Mouse (Mus musculus) hindbrain, embryonic 15.5 days (tissue): ENCODE data around the gene Camk2d. TPM values are rescaled to one million over a fixed set of nuclear protein-coding genes. Genes with fewer than 3 reads are reported as not detected.

Source experiments
- ATAC-seq: fragments of 200-750 bp; cut with Nextera tagmentation; 2 replicates; pipeline ENCODE4 v1.8.0; 2017; ENCODE audit warnings: low read depth, moderate number of reproducible peaks, moderate TSS enrichment; ENCODE audit not compliant: low FRiP score
- H3K27ac ChIP-seq: fragments of 300-500 bp; sonication (generic); replicated peaks from 2 replicates; pipeline ENCODE4 v1.5.1; 2015; ENCODE audit warnings: mild to moderate bottlenecking, inconsistent platforms
- H3K27me3 ChIP-seq: fragments of 300-500 bp; sonication (generic); 2 replicates; pipeline ENCODE4 v1.6.1; 2015; ENCODE audit warnings: control low read depth, inconsistent platforms
- H3K36me3 ChIP-seq: fragments of 300-500 bp; sonication (generic); 2 replicates; pipeline ENCODE4 v1.6.1; 2015; ENCODE audit warnings: control low read depth, inconsistent platforms
- H3K4me1 ChIP-seq: fragments of 300-500 bp; sonication (generic); replicated peaks from 2 replicates; pipeline ENCODE4 v1.6.1; 2015; ENCODE audit warnings: control low read depth, inconsistent platforms
- H3K4me2 ChIP-seq: fragments of 300-500 bp; sonication (generic); 2 replicates; pipeline ENCODE4 v1.6.1; 2015; ENCODE audit warnings: moderate library complexity, mild to moderate bottlenecking, inconsistent platforms
- H3K4me3 ChIP-seq: fragments of 300-500 bp; sonication (generic); 2 replicates; pipeline ENCODE4 v1.5.1; 2015; ENCODE audit warnings: mild to moderate bottlenecking, inconsistent platforms
- H3K9ac ChIP-seq: fragments of 300-500 bp; sonication (generic); 2 replicates; pipeline ENCODE4 v1.6.1; 2015; ENCODE audit warnings: inconsistent platforms
- H3K9me3 ChIP-seq: fragments of 300-500 bp; sonication (generic); 2 replicates; pipeline ENCODE4 v1.6.1; 2016; ENCODE audit warnings: control low read depth, inconsistent platforms
- WGBS: fragments of 180-500 bp; shearing (Covaris S2); methylation state at CpG from one replicate; pipeline ENCODE4 v1.1.7; 2015; 5-methylcytosine and 5-hydroxymethylcytosine counted together
- polyA plus RNA-seq: library from polyadenylated mRNA; unstranded; fragments of >200 nt; fragmentation: Nextera tagmentation; extraction: Ambion mirVana; gene quantifications from 2 replicates; pipeline ENCODE4 v1.2.1, GENCODE M21; 2015

Camk2d gene
- polyA plus RNA-seq, 1 experiment from 2014 or later, result 85.4 TPM

GRCm38 (mm10) chr3:126597596-126598328, 1.7 kb downstream of the Camk2d start:
- Histone ChIP-seq H3K9me3 (no peaks in the 10 kb centered on the region), H3K4me1 (peaks cover 22% of the 10 kb centered on the region; the same call in 1 of the 2 replicates), H3K27ac (peak overlapping the region; percentile 98), H3K36me3 (0 out of 2 replicates have a peak, but pooled peaks cover 4% of the 10 kb centered on the region), H3K4me2 (peak overlapping the region; percentile 92), H3K4me3 (peak overlapping the region; percentile 73), H3K9ac (peak overlapping the region; percentile 85), H3K27me3 (no peaks in the 10 kb centered on the region)
- WGBS, result under 1% methylated on average over 29 of the region's 29 CpGs
- peak; percentile 9 for ATAC-seq

- WGBS, result 6% methylated on average over 5 of the region's 5 CpGs
- Histone ChIP-seq H3K9ac (peak overlapping the region; percentile 85), H3K27me3 (no peaks in the 10 kb centered on the region), H3K4me3 (peak overlapping the region; percentile 73), H3K36me3 (0 out of 2 replicates have a peak, but pooled peaks cover 4% of the 10 kb centered on the region), H3K9me3 (no peaks in the 10 kb centered on the region), H3K27ac (peak overlapping the region; percentile 98), H3K4me1 (peaks cover 22% of the 10 kb centered on the region; the same call in 1 of the 2 replicates), H3K4me2 (peak overlapping the region; percentile 92)
- ATAC-seq, result no peak
These were observed 2.2 kb downstream of the Camk2d start for GRCm38 (mm10) chr3:126598329-126598676.

GRCm38 (mm10) chr3:126598881-126599280, 2.8 kb downstream of the Camk2d start:
- H3K27ac ChIP-seq, result peak overlapping the region; percentile 98; the same call in 1 of the 2 replicates
- H3K4me1 ChIP-seq, result peaks cover 22% of the 10 kb centered on the region; the same call in 1 of the 2 replicates
- H3K9me3 ChIP-seq, result no peaks in the 10 kb centered on the region
- H3K4me2 ChIP-seq, result peak overlapping the region; percentile 92
- WGBS, result 40% methylated on average over 3 of the region's 3 CpGs
- H3K36me3 ChIP-seq, result 0 out of 2 replicates have a peak, but pooled peaks cover 4% of the 10 kb centered on the region
- ATAC-seq, result no peak
- peak overlapping the region; percentile 73 for H3K4me3 ChIP-seq
- H3K9ac ChIP-seq, result peak overlapping the region; percentile 85
- H3K27me3 ChIP-seq, result no peaks in the 10 kb centered on the region

- WGBS, result 78% methylated on average over 2 of the region's 2 CpGs
- no peaks in the 10 kb centered on the region for H3K27me3 ChIP-seq
These were observed 3.2 kb downstream of the Camk2d start for GRCm38 (mm10) chr3:126599335-126599734.

GRCm38 (mm10) chr3:126599936-126600335, 3.8 kb downstream of the Camk2d start:
- peak overlapping the region; percentile 73 for H3K4me3 ChIP-seq
- peak overlapping the region; percentile 92 for H3K4me2 ChIP-seq
- H3K27ac ChIP-seq, result no peak overlapping the region
- 43% methylated on average over 10 of the region's 10 CpGs for WGBS
- ATAC-seq, result no peak
- peaks cover 22% of the 10 kb centered on the region; the same call in 1 of the 2 replicates for H3K4me1 ChIP-seq
- no peaks in the 10 kb centered on the region for H3K27me3 ChIP-seq
- 0 out of 2 replicates have a peak, but pooled peaks cover 4% of the 10 kb centered on the region for H3K36me3 ChIP-seq
- no peaks in the 10 kb centered on the region for H3K9me3 ChIP-seq
- H3K9ac ChIP-seq, result no peak overlapping the region

More at GRCm38 (mm10) chr3:126599335-126599734, 3.2 kb downstream of the Camk2d start:
- ATAC-seq, result no peak
- H3K36me3 ChIP-seq, result 0 out of 2 replicates have a peak, but pooled peaks cover 4% of the 10 kb centered on the region
- no peak overlapping the region for H3K27ac ChIP-seq
- H3K9ac ChIP-seq, result no peak overlapping the region
- no peaks in the 10 kb centered on the region for H3K9me3 ChIP-seq
- H3K4me1 ChIP-seq, result peaks cover 22% of the 10 kb centered on the region; the same call in 1 of the 2 replicates
- H3K4me2 ChIP-seq, result peak overlapping the region; percentile 92
- peak overlapping the region; percentile 73 for H3K4me3 ChIP-seq

- Histone ChIP-seq H3K9me3 (no peaks in the 10 kb centered on the region), H3K36me3 (0 out of 2 replicates have a peak, but pooled peaks cover 4% of the 10 kb centered on the region), H3K27ac (no peak overlapping the region), H3K4me2 (no peak overlapping the region), H3K4me3 (no peak overlapping the region), H3K27me3 (no peaks in the 10 kb centered on the region), H3K9ac (no peak overlapping the region), H3K4me1 (peaks cover 22% of the 10 kb centered on the region; the same call in 1 of the 2 replicates)
- WGBS, result 71% methylated on average over 11 of the region's 11 CpGs
- ATAC-seq, result no peak
These were observed 6.7 kb downstream of the Camk2d start for GRCm38 (mm10) chr3:126602772-126603171.

- H3K27ac ChIP-seq, result no peak overlapping the region
- no peak for ATAC-seq
These were observed 8.7 kb downstream of the Camk2d start for GRCm38 (mm10) chr3:126604656-126605434.

GRCm38 (mm10) chr3:126609310-126609709, 13.2 kb downstream of the Camk2d start:
- no peak overlapping the region for H3K9ac ChIP-seq
- no peak overlapping the region for H3K4me3 ChIP-seq
- no peaks in the 10 kb centered on the region for H3K27me3 ChIP-seq
- ATAC-seq, result no peak
- no peak overlapping the region for H3K27ac ChIP-seq
- H3K36me3 ChIP-seq, result no peaks in the 10 kb centered on the region
- H3K4me2 ChIP-seq, result no peak overlapping the region
- 73% methylated on average over 5 of the region's 5 CpGs for WGBS
- H3K9me3 ChIP-seq, result no peaks in the 10 kb centered on the region
- H3K4me1 ChIP-seq, result peaks cover 11% of the 10 kb centered on the region; the same call in 1 of the 2 replicates

More at GRCm38 (mm10) chr3:126604656-126605434, 8.7 kb downstream of the Camk2d start:
- H3K4me2 ChIP-seq, result no peak overlapping the region
- 80% methylated on average over 9 of the region's 9 CpGs for WGBS
- no peaks in the 10 kb centered on the region for H3K27me3 ChIP-seq
- H3K4me1 ChIP-seq, result peaks cover 11% of the 10 kb centered on the region; the same call in 1 of the 2 replicates
- no peak overlapping the region for H3K9ac ChIP-seq
- 0 out of 2 replicates have a peak, but pooled peaks cover 4% of the 10 kb centered on the region for H3K36me3 ChIP-seq
- H3K9me3 ChIP-seq, result no peaks in the 10 kb centered on the region
- no peak overlapping the region for H3K4me3 ChIP-seq

GRCm38 (mm10) chr3:126609795-126610451, 13.8 kb downstream of the Camk2d start:
- H3K27ac ChIP-seq, result no peak overlapping the region
- H3K27me3 ChIP-seq, result no peaks in the 10 kb centered on the region
- WGBS, result 62% methylated on average over 14 of the region's 14 CpGs
- H3K4me2 ChIP-seq, result no peak overlapping the region
- no peak overlapping the region for H3K9ac ChIP-seq
- no peak overlapping the region for H3K4me3 ChIP-seq
- H3K4me1 ChIP-seq, result peaks cover 11% of the 10 kb centered on the region; the same call in 1 of the 2 replicates
- H3K9me3 ChIP-seq, result no peaks in the 10 kb centered on the region
- H3K36me3 ChIP-seq, result no peaks in the 10 kb centered on the region
- peak; percentile 27; the same call in 1 of the 2 replicates for ATAC-seq

GRCm38 (mm10) chr3:126611624-126612023, 15.5 kb downstream of the Camk2d start:
- WGBS, result 20% methylated on average over 7 of the region's 7 CpGs
- H3K4me3 ChIP-seq, result no peak overlapping the region
- H3K27ac ChIP-seq, result no peak overlapping the region
- ATAC-seq, result no peak
- peaks cover 11% of the 10 kb centered on the region; the same call in 1 of the 2 replicates for H3K4me1 ChIP-seq
- no peaks in the 10 kb centered on the region for H3K36me3 ChIP-seq
- H3K27me3 ChIP-seq, result no peaks in the 10 kb centered on the region
- no peaks in the 10 kb centered on the region for H3K9me3 ChIP-seq
- no peak overlapping the region for H3K9ac ChIP-seq
- H3K4me2 ChIP-seq, result no peak overlapping the region

- H3K4me2 ChIP-seq, result no peak overlapping the region
- no peak overlapping the region for H3K9ac ChIP-seq
- H3K27ac ChIP-seq, result no peak overlapping the region
- H3K27me3 ChIP-seq, result no peaks in the 10 kb centered on the region
- WGBS, result 65% methylated on average over 4 of the region's 4 CpGs
- ATAC-seq, result no peak
- H3K4me1 ChIP-seq, result peaks cover 11% of the 10 kb centered on the region; the same call in 1 of the 2 replicates
- H3K4me3 ChIP-seq, result no peak overlapping the region
- 0 out of 2 replicates have a peak, but pooled peaks cover 4% of the 10 kb centered on the region for H3K36me3 ChIP-seq
- H3K9me3 ChIP-seq, result no peaks in the 10 kb centered on the region
These were observed 16.8 kb downstream of the Camk2d start for GRCm38 (mm10) chr3:126612748-126613509.
